Mouse (Mus musculus): ENCODE results near the gene Eps8. TPM values are rescaled to one million over a fixed set of nuclear protein-coding genes. Genes with fewer than 3 reads are reported as not detected.

Eps8 gene
- total and polyA plus RNA-seq, 3 experiments = 0.08 to 0.15 TPM; not detected in 1

- Histone ChIP-seq H3K4me3 (ENCODE audit: control insufficient read depth in 1 of 2, insufficient read depth in 1 of 2, low read depth in 2 of 2, low read length in 2 of 2) (no peak overlapping the region), H3K27ac (ENCODE audit: control insufficient read depth, low read depth, low read length) (no peak overlapping the region), H3K9me3 (replicated peaks; ENCODE audit: insufficient read depth, low read length) (no peaks in the 10 kb centered on the region), H3K36me3 (ENCODE audit: control insufficient read depth in 1 of 2, insufficient read depth in 2 of 2, low read length in 2 of 2) (no peaks in the 10 kb centered on the region), H3K4me1 (ENCODE audit: control insufficient read depth in 1 of 2, insufficient read depth in 2 of 2, low read length in 2 of 2) (no peaks in the 10 kb centered on the region), H3K79me2 (ENCODE audit: control insufficient read depth, insufficient read depth, low read length, poor library complexity) (no peaks in the 10 kb centered on the region), H3K9ac (ENCODE audit: control insufficient read depth, low read depth, low read length, poor library complexity, severe bottlenecking) (no peak overlapping the region), H3K27me3 (ENCODE audit: control insufficient read depth in 1 of 2, insufficient read depth in 2 of 2, low read length in 2 of 2) (no peaks in the 10 kb centered on the region)
- DNase-seq (ENCODE audit: low read depth, low spot score) = no peak
- TF ChIP-seq UBTF (IDR thresholded peaks at IDR 0.05; ENCODE audit: borderline replicate concordance, insufficient read depth, low read depth, low read length) (no peak), USF2 (IDR thresholded peaks at IDR 0.05; ENCODE audit: borderline replicate concordance in 1 of 2, insufficient read depth in 1 of 2, low read depth in 1 of 2, low read length in 2 of 2) (no peak), TAL1 (IDR thresholded peaks at IDR 0.05; ENCODE audit: low read length) (no peak), EP300 (IDR thresholded peaks at IDR 0.05; ENCODE audit: low read depth in 1 of 2, low read length in 2 of 2) (no peak), MAZ (IDR thresholded peaks at IDR 0.05; ENCODE audit: low read depth, low read length) (no peak), GATA1 (IDR thresholded peaks at IDR 0.05; ENCODE audit: low read depth, low read length) (no peak), MAFK (IDR thresholded peaks at IDR 0.05; ENCODE audit: borderline replicate concordance, low read depth, low read length) (no peak), HCFC1 (IDR thresholded peaks at IDR 0.05; ENCODE audit: low read depth, low read length) (no peak), ZKSCAN1 (IDR thresholded peaks at IDR 0.05; ENCODE audit: low read depth, low read length) (no peak), GABPA (IDR thresholded peaks at IDR 0.05; ENCODE audit: low read depth, low read length) (no peak), NRF1 (IDR thresholded peaks at IDR 0.05; ENCODE audit: insufficient read depth, low read depth, low read length, poor library complexity, severe bottlenecking) (no peak), JUND (IDR thresholded peaks at IDR 0.05; ENCODE audit: low read depth, low read length) (no peak), POLR2AphosphoS5 (IDR thresholded peaks at IDR 0.05; ENCODE audit: borderline replicate concordance, low read depth, low read length) (no peak), ETS1 (IDR thresholded peaks at IDR 0.05; ENCODE audit: low read depth, low read length) (no peak), ZNF384 (IDR thresholded peaks at IDR 0.05; ENCODE audit: low read depth, low read length) (no peak), MYB (IDR thresholded peaks at IDR 0.05; ENCODE audit: low read depth, low read length) (no peak), RAD21 (IDR thresholded peaks at IDR 0.05; ENCODE audit: low read depth, low read length) (no peak), E2F4 (IDR thresholded peaks at IDR 0.05; ENCODE audit: borderline replicate concordance, low read depth, low read length) (no peak)
Observed at GRCm38 (mm10) chr6:137466256-137466655, 188.4 kb downstream of the Eps8 start.

GRCm38 (mm10) chr6:137465253-137465652 is 189.4 kb downstream of the Eps8 start:
- H3K4me3 ChIP-seq (ENCODE audit: control insufficient read depth in 1 of 2, insufficient read depth in 1 of 2, low read depth in 2 of 2, low read length in 2 of 2) = no peak overlapping the region
- no peaks in the 10 kb centered on the region for H3K79me2 ChIP-seq (ENCODE audit: control insufficient read depth, insufficient read depth, low read length, poor library complexity)
- no peak overlapping the region for H3K27ac ChIP-seq (ENCODE audit: control insufficient read depth, low read depth, low read length)
- H3K4me1 ChIP-seq (ENCODE audit: control insufficient read depth in 1 of 2, insufficient read depth in 2 of 2, low read length in 2 of 2) = no peaks in the 10 kb centered on the region
- no peaks in the 10 kb centered on the region for H3K9me3 ChIP-seq (replicated peaks; ENCODE audit: insufficient read depth, low read length)
- no peaks in the 10 kb centered on the region for H3K36me3 ChIP-seq (ENCODE audit: control insufficient read depth in 1 of 2, insufficient read depth in 2 of 2, low read length in 2 of 2)
- DNase-seq (ENCODE audit: low read depth, low spot score) = no peak
- H3K27me3 ChIP-seq (ENCODE audit: control insufficient read depth in 1 of 2, insufficient read depth in 2 of 2, low read length in 2 of 2) = no peaks in the 10 kb centered on the region
- TF ChIP-seq E2F4 (IDR thresholded peaks at IDR 0.05; ENCODE audit: borderline replicate concordance, low read depth, low read length) (no peak), HCFC1 (IDR thresholded peaks at IDR 0.05; ENCODE audit: low read depth, low read length) (no peak), TBP (IDR thresholded peaks at IDR 0.05; ENCODE audit: low read depth, low read length) (no peak), EP300 (IDR thresholded peaks at IDR 0.05; ENCODE audit: low read depth in 1 of 2, low read length in 2 of 2) (no peak)
- H3K9ac ChIP-seq (ENCODE audit: control insufficient read depth, low read depth, low read length, poor library complexity, severe bottlenecking) = no peak overlapping the region
